Mouse (Mus musculus) midbrain, embryonic 11.5 days (tissue): ENCODE data around the gene Olfr1495. TPM values are rescaled to one million over a fixed set of nuclear protein-coding genes. Genes with fewer than 3 reads are reported as not detected.

Experiments
- ATAC-seq: fragments of 200-750 bp; cut with Nextera tagmentation; 2 replicates; pipeline ENCODE4 v1.8.0; 2017; ENCODE audit warnings: moderate TSS enrichment, moderate library complexity; ENCODE audit not compliant: low FRiP score
- DNase-seq: peaks from one replicate; pipeline ENCODE4 v3.0.0; 2015; ENCODE audit warnings: low spot score; ENCODE audit errors: missing footprints
- H3K27ac ChIP-seq: fragments of 300-500 bp; sonication (generic); 2 replicates; pipeline ENCODE4 v1.5.1; 2014; ENCODE audit warnings: low read depth, low read length
- H3K27me3 ChIP-seq: fragments of 300-500 bp; sonication (generic); 2 replicates; pipeline ENCODE4 v1.6.1; 2014; ENCODE audit warnings: mild to moderate bottlenecking, low read length, moderate library complexity, mixed read lengths; ENCODE audit not compliant: control insufficient read depth, insufficient read depth
- H3K36me3 ChIP-seq: fragments of 300-500 bp; sonication (generic); 2 replicates; pipeline ENCODE4 v1.6.1; 2014; ENCODE audit warnings: mild to moderate bottlenecking, low read length, moderate library complexity, mixed read lengths; ENCODE audit not compliant: control insufficient read depth, insufficient read depth
- H3K4me1 ChIP-seq: fragments of 300-500 bp; sonication (generic); 2 replicates; pipeline ENCODE4 v1.6.1; 2014; ENCODE audit warnings: low read length; ENCODE audit not compliant: control insufficient read depth, insufficient read depth
- H3K4me2 ChIP-seq: fragments of 300-500 bp; sonication (generic); 2 replicates; pipeline ENCODE4 v1.6.1; 2014; ENCODE audit warnings: mild to moderate bottlenecking, moderate library complexity
- H3K4me3 ChIP-seq: fragments of 300-500 bp; sonication (generic); 2 replicates; pipeline ENCODE4 v1.5.1; 2014; ENCODE audit warnings: low read depth, low read length
- H3K9ac ChIP-seq: fragments of 300-500 bp; sonication (generic); 2 replicates; pipeline ENCODE4 v1.6.1; 2014; ENCODE audit warnings: low read length
- H3K9me3 ChIP-seq: fragments of 300-500 bp; sonication (generic); 2 replicates; pipeline ENCODE4 v1.6.1; 2016; ENCODE audit warnings: low read length; ENCODE audit not compliant: control insufficient read depth
- WGBS: fragments of 180-500 bp; shearing (Covaris S2); extraction: QIAGEN DNeasy Blood & Tissue Kit; methylation state at CpG from one replicate; pipeline ENCODE4 v1.1.7; 2014; 5-methylcytosine and 5-hydroxymethylcytosine counted together
- polyA plus RNA-seq: library from polyadenylated mRNA; unstranded; fragments of >200 nt; fragmentation: Nextera tagmentation; extraction: Ambion mirVana; gene quantifications from 2 replicates; pipeline ENCODE4 v1.2.1, GENCODE M21; 2014

Olfr1495 gene
- polyA plus RNA-seq, 1 experiment from 2014 or later, result not detected

- DNase-seq, result no peak
- WGBS, result 36% methylated on average over 5 of the region's 5 CpGs
Observed at GRCm38 (mm10) chr19:13818827-13819226, 54.4 kb downstream of the Olfr1495 start.

GRCm38 (mm10) chr19:13819347-13819746 is 54.9 kb downstream of the Olfr1495 start, which contains the start of gene Olfr1499:
TSS of gene Olfr1499 (minus strand) at chr19:13819447.
- DNase-seq (no peak), ATAC-seq (no peak)
- no peaks in the 10 kb centered on the region for H3K9me3 ChIP-seq
- no peaks in the 10 kb centered on the region for H3K4me1 ChIP-seq
- H3K9ac ChIP-seq, result no peak within 1 kb of the TSS
- no peak within 1 kb of the TSS for H3K4me2 ChIP-seq
- H3K4me3 ChIP-seq, result no peak within 1 kb of the TSS
- H3K27me3 ChIP-seq, result no peaks in the 10 kb centered on the region
- H3K36me3 ChIP-seq, result no peaks in the 10 kb centered on the region
- no peak within 1 kb of the TSS for H3K27ac ChIP-seq

More at GRCm38 (mm10) chr19:13818827-13819226, 54.4 kb downstream of the Olfr1495 start:
- no peak overlapping the region for H3K9ac ChIP-seq
- H3K27ac ChIP-seq, result no peak overlapping the region
- ATAC-seq, result no peak
- H3K4me3 ChIP-seq, result no peak overlapping the region
- no peak overlapping the region for H3K4me2 ChIP-seq
- H3K9me3 ChIP-seq, result no peaks in the 10 kb centered on the region
- H3K36me3 ChIP-seq, result no peaks in the 10 kb centered on the region
- H3K27me3 ChIP-seq, result no peaks in the 10 kb centered on the region
- no peaks in the 10 kb centered on the region for H3K4me1 ChIP-seq

Other genes with a start within 250 kb of the Olfr1495 start
- gene Olfr1480, start 236.7 kb upstream of the Olfr1495 start, polyA plus RNA-seq, result not detected in 2 replicates
- gene Olfr1484, start 181.1 kb upstream of the Olfr1495 start, polyA plus RNA-seq, result not detected in 2 replicates
- gene Olfr1487, start 147.2 kb upstream of the Olfr1495 start, polyA plus RNA-seq, result not detected in 2 replicates
- gene Olfr1489, start 133.0 kb upstream of the Olfr1495 start, polyA plus RNA-seq, result not detected in 2 replicates
- gene Olfr1490, start 113.5 kb upstream of the Olfr1495 start, polyA plus RNA-seq, result not detected in 2 replicates
- gene Olfr1491, start 67.3 kb upstream of the Olfr1495 start, polyA plus RNA-seq, result not detected in 2 replicates
- not detected in 2 replicates for gene Olfr1493-ps1, start 41.3 kb upstream of the Olfr1495 start, polyA plus RNA-seq
- gene Olfr1494, start 24.9 kb upstream of the Olfr1495 start, polyA plus RNA-seq, result not detected in 2 replicates
- gene Olfr1496, start 13.3 kb downstream of the Olfr1495 start, polyA plus RNA-seq, result not detected in 2 replicates
- not detected in 2 replicates for gene Olfr1497, start 33.6 kb downstream of the Olfr1495 start, polyA plus RNA-seq
- not detected in 2 replicates for gene Olfr1499, start 54.8 kb downstream of the Olfr1495 start, polyA plus RNA-seq
- gene Olfr1500, start 65.9 kb downstream of the Olfr1495 start, polyA plus RNA-seq, result not detected in 2 replicates
- not detected in 2 replicates for gene Olfr1501, start 86.1 kb downstream of the Olfr1495 start, polyA plus RNA-seq
- gene Olfr1502, start 97.2 kb downstream of the Olfr1495 start, polyA plus RNA-seq, result not detected in 2 replicates
- gene Olfr1504, start 133.3 kb downstream of the Olfr1495 start, polyA plus RNA-seq, result not detected in 2 replicates
- not detected in 2 replicates for gene Olfr1505, start 148.9 kb downstream of the Olfr1495 start, polyA plus RNA-seq